Comparison of ENCODE assay signal across 8 mouse cellular contexts in the genomic region with DNA sequence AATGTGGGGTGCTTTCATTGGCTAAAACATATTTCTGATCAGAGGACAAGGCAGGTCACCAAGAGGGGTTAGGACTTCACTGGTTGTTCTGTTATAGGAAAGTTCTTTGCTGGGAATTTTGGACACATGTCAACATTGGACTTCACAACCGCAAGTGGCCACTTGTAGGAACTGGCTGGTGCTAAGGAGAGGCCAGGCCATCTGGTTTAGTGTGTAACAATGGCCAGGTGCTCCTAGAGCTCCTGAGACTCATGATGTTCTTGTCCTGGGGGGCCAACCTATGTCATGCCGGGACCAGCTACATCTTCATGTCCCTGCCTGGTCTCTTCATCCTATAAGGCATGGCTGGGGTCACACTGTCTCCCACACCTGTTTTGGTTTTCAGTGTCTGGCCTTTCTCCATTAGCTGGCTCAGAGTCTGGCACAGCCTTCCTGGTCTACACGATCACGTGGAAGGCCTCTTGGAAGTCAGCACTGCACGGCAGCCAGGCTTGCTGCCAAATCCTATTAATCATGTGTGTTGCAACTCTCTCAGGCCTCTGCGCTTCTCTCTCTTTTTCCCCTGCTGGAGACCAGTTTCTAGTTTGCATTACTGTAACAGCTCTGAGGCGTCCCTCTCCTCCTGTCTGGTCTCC. TPM values are rescaled to one million over a fixed set of nuclear protein-coding genes. Genes with fewer than 3 reads are reported as not detected.
DNase-seq lines count a peak whose midpoint lies in the region; ATAC-seq lines count a peak whose summit lies in the region.

No protein-coding gene starts in this region.

- no peak overlapping the region for H3K27ac ChIP-seq in intestine, embryonic 15.5 days
- no peak overlapping the region for H3K27ac ChIP-seq in midbrain, embryonic 16.5 days (ENCODE audit: low read length)

- no peaks in the 10 kb centered on the region for H3K4me1 ChIP-seq in intestine, embryonic 15.5 days (replicated peaks)
- peaks cover 22% of the 10 kb centered on the region for H3K4me1 ChIP-seq in midbrain, embryonic 16.5 days (ENCODE audit: control insufficient read depth, insufficient read depth, low read length)

- no peaks in the 10 kb centered on the region for H3K27me3 ChIP-seq in intestine, embryonic 15.5 days (replicated peaks)
- H3K27me3 ChIP-seq in midbrain, embryonic 16.5 days (ENCODE audit: control insufficient read depth, insufficient read depth, low read depth, low read length), result no peaks in the 10 kb centered on the region

- ATAC-seq in intestine, embryonic 15.5 days, result peak; percentile 95
- ATAC-seq in midbrain, embryonic 16.5 days, result peak; percentile 61

- H3K4me2 ChIP-seq in intestine, embryonic 15.5 days (replicated peaks), result no peak overlapping the region
- H3K4me2 ChIP-seq in midbrain, embryonic 16.5 days (ENCODE audit: low read length), result no peak overlapping the region

- intact Hi-C loops in gastrocnemius, postnatal 14 days (cut with DNase I; ENCODE audit: low total_unique reads), result no loop called here

- H3K4me3 ChIP-seq in intestine, embryonic 15.5 days (replicated peaks), result no peak overlapping the region
- H3K4me3 ChIP-seq in midbrain, embryonic 16.5 days (ENCODE audit: low read depth, low read length), result no peak overlapping the region

- H3K9me3 ChIP-seq in intestine, embryonic 15.5 days, result no peaks in the 10 kb centered on the region
- H3K9me3 ChIP-seq in midbrain, embryonic 16.5 days (replicated peaks; ENCODE audit: control insufficient read depth, low read length, poor library complexity, severe bottlenecking), result no peaks in the 10 kb centered on the region

- 42% methylated on average over 7 of the region's 7 CpGs for WGBS in intestine, embryonic 15.5 days
- 37% methylated on average over 7 of the region's 7 CpGs for WGBS in midbrain, embryonic 16.5 days

- no peak overlapping the region for H3K9ac ChIP-seq in intestine, embryonic 15.5 days
- no peak overlapping the region for H3K9ac ChIP-seq in midbrain, embryonic 16.5 days (ENCODE audit: low read depth, low read length)

- H3K36me3 ChIP-seq in intestine, embryonic 15.5 days, result no peaks in the 10 kb centered on the region
- no peaks in the 10 kb centered on the region for H3K36me3 ChIP-seq in midbrain, embryonic 16.5 days (ENCODE audit: control insufficient read depth, insufficient read depth, low read length)

- peak; percentile 93 to 97 for DNase-seq in adrenal gland, adult (ENCODE audit: inconsistent age in 2 of 2, low spot score in 1 of 2)
- DNase-seq in cerebellum, adult 8-10 months, result peak; percentile 62
- peak; percentile 80 for DNase-seq in gastrocnemius, postnatal 14 days
- DNase-seq in left cerebral cortex, adult 18-20 months (ENCODE audit: low spot score in 2 of 2), result peak; percentile 61 to 64
- peak; percentile 57 for DNase-seq in testis, postnatal 10 days (ENCODE audit: low spot score)
- DNase-seq in spleen, adult 12 weeks (ENCODE audit: low spot score), result no peak

RNA-seq across cellular contexts. Expression of a gene that starts 55.9 kb away (rescaled TPM):
- total RNA-seq in gastrocnemius, postnatal 14 days (2021), result under 1 TPM; 0.23 to 0.55 TPM
- 14.0 and 14.1 TPM in 2 replicates for polyA plus RNA-seq in intestine, embryonic 15.5 days (2015; fragmentation: Nextera tagmentation; extraction: Ambion mirVana)
- 100 to 1,000 TPM; 118 to 119 TPM for total RNA-seq in left cerebral cortex, adult 18-20 months (2021)
- 6.9 and 7.8 TPM in 2 replicates for polyA plus RNA-seq in midbrain, embryonic 16.5 days (2015; fragmentation: Nextera tagmentation; extraction: Ambion mirVana)

Comparison
In these comparisons a context has a peak if more than half of its experiments do, and no peak if none do; other contexts are left out.
1. RNA of a gene that starts 55.9 kb away (total RNA-seq): 118 to 119 TPM in left cerebral cortex, adult 18-20 months; 0.23 to 0.55 TPM in gastrocnemius, postnatal 14 days; every median in the first group is over 10 times any median in the second.